Mouse (Mus musculus) midbrain, postnatal 0 days (tissue): ENCODE measurements around the gene Fbxl20. TPM values are rescaled to one million over a fixed set of nuclear protein-coding genes. Genes with fewer than 3 reads are reported as not detected.

Experiments used
- ATAC-seq: fragments of 200-750 bp; cut with Nextera tagmentation; 2 replicates; pipeline ENCODE4 v1.8.0; 2017; ENCODE audit warnings: moderate number of reproducible peaks, mild to moderate bottlenecking, moderate TSS enrichment, moderate library complexity; ENCODE audit not compliant: low FRiP score
- DNase-seq: peaks from one replicate; pipeline ENCODE4 v3.0.0-alpha.2; 2015; ENCODE audit warnings: low spot score
- H3K27ac ChIP-seq: fragments of 300-500 bp; sonication (generic); 2 replicates; pipeline ENCODE4 v1.5.1; 2014; ENCODE audit warnings: low read depth, mild to moderate bottlenecking, low read length, mixed read lengths
- H3K27me3 ChIP-seq: fragments of 300-500 bp; sonication (generic); 2 replicates; pipeline ENCODE4 v1.6.1; 2014; ENCODE audit warnings: low read length, control low read depth, mixed read lengths; ENCODE audit not compliant: insufficient read depth
- H3K36me3 ChIP-seq: fragments of 300-500 bp; sonication (generic); 2 replicates; pipeline ENCODE4 v1.6.1; 2014; ENCODE audit warnings: low read length, control low read depth, mixed read lengths; ENCODE audit not compliant: insufficient read depth
- H3K4me1 ChIP-seq: fragments of 300-500 bp; sonication (generic); 2 replicates; pipeline ENCODE4 v1.6.1; 2014; ENCODE audit warnings: mild to moderate bottlenecking, control low read depth, antibody characterized with exemption, low read length, mixed read lengths; ENCODE audit not compliant: insufficient read depth
- H3K4me2 ChIP-seq: fragments of 300-500 bp; sonication (generic); 2 replicates; pipeline ENCODE4 v1.6.1; 2014; ENCODE audit warnings: low read depth, mild to moderate bottlenecking, low read length, mixed read lengths; ENCODE audit not compliant: poor library complexity, severe bottlenecking
- H3K4me3 ChIP-seq: fragments of 300-500 bp; sonication (generic); 2 replicates; pipeline ENCODE4 v1.5.1; 2014; ENCODE audit warnings: low read depth, mild to moderate bottlenecking, low read length, moderate library complexity
- H3K9ac ChIP-seq: fragments of 300-500 bp; sonication (generic); replicated peaks from 2 replicates; pipeline ENCODE4 v1.6.1; 2014; ENCODE audit warnings: mild to moderate bottlenecking, low read length, moderate library complexity, mixed read lengths; ENCODE audit not compliant: poor library complexity, severe bottlenecking
- H3K9me3 ChIP-seq: fragments of 300-500 bp; sonication (generic); 2 replicates; pipeline ENCODE4 v1.6.1; 2016; ENCODE audit warnings: low read length, control low read depth
- CTCF ChIP-seq: IDR thresholded peaks from 2 replicates; pipeline ENCODE4 v1.5.1; 2016; ENCODE audit warnings: antibody characterized with exemption, mild to moderate bottlenecking
- WGBS: fragments of 180-500 bp; shearing (Covaris S2); extraction: QIAGEN DNeasy Blood & Tissue Kit; methylation state at CpG from one replicate; pipeline ENCODE4 v1.1.7; 2014; 5-methylcytosine and 5-hydroxymethylcytosine counted together
- polyA plus RNA-seq: library from polyadenylated mRNA; unstranded; fragments of >200 nt; fragmentation: Nextera tagmentation; extraction: Ambion mirVana; gene quantifications from 2 replicates; pipeline ENCODE4 v1.2.1, GENCODE M21; 2015
- total RNA-seq: library from RNA; depleted of rRNA; stranded (reverse); fragments of >200 nt; gene quantifications from 2 replicates; pipeline ENCODE4 v1.2.3, GENCODE M21; 2014

The Fbxl20 gene
- total and polyA plus RNA-seq, 2 experiments from 2014 or later = 16.3 to 24.0 TPM

DNA sequence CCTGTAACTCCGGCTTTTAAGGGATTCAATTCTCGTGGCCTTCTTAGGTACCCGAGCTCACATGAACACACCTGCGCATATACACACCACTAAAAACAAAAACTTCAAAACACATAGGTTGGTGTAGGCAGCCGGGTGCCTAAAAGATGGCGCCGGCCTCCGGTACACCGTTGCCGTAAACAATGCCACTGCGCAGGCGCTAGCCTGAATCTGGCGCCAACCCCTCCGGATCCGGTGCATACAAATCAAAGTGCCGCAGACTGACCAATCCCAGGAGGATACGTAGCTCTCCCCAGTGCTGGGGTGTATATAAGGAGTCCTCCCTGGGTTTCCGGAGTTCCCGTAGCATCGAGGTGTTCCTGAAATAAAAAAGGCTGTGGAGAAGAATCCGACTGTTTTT is 82.9 kb downstream of the Fbxl20 start:
- ATAC-seq = no peak
- no peak for TF ChIP-seq CTCF

DNA sequence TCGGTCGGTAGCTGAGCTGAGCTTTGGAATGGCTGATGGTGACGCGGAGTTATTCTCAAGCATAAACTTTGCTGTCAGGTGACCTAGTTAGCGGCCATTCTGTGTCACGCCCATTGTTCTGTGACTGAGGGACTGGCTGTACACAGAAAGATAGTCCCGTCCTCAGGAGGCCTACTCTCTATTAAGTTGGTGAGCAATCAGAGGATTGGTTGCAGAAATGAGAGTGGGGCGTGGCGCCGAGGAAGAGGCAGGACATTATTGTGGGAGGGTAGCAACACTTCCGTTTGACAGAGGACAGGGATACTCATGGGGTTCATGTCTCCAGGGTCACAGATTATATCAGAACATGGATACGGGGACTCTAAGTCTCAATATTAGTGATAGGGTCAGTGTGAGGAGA is 84.0 kb downstream of the Fbxl20 start:
- Histone ChIP-seq H3K27ac (no peak overlapping the region), H3K4me3 (no peak overlapping the region), H3K9ac (no peak overlapping the region), H3K9me3 (no peaks in the 10 kb centered on the region), H3K4me2 (no peak overlapping the region), H3K36me3 (no peaks in the 10 kb centered on the region), H3K27me3 (no peaks in the 10 kb centered on the region), H3K4me1 (no peaks in the 10 kb centered on the region)
- WGBS = 91% methylated on average over 12 of the region's 12 CpGs
- no peak for ATAC-seq
- no peak for TF ChIP-seq CTCF
- DNase-seq = no peak

More for the DNA sequence above, 82.9 kb downstream of the Fbxl20 start:
- Histone ChIP-seq H3K27me3 (no peaks in the 10 kb centered on the region), H3K27ac (no peak overlapping the region), H3K9ac (no peak overlapping the region), H3K9me3 (no peaks in the 10 kb centered on the region), H3K4me3 (no peak overlapping the region), H3K4me1 (no peaks in the 10 kb centered on the region), H3K4me2 (no peak overlapping the region), H3K36me3 (no peaks in the 10 kb centered on the region)
- no peak for DNase-seq
- WGBS = 96% methylated on average over 21 of the region's 21 CpGs

DNA sequence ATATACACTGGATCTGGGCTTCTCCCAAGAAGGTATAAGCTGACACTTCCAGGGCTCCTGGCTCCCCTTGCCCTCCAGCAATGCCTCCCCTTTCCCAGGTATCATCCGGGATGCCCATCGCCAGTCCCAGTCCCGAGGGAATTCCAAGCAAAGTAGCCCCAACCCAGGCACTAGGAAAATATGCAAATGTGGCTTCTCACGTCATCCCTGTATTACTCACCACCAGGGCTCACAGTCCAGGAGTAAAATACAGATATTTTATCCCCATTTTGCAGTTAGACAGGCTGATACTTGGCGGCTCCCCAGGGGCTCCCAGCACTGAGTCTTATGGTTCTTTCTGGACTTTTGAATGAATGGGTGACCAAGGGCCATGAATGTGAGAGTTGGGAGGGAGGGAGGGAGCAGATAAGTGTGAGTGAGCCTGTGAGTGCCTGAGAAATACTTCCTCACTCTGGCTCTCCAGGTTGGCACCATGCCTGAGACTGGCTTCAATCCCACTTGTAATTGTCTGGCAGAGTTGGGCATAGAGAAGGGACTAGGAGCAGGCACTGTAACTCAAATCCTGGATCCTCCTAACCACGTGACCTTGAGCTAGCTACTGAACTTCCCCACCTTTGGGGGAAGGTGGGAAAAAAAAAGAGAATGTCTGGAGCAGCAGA is 88.2 kb downstream of the Fbxl20 start:
- Histone ChIP-seq H3K4me1 (no peaks in the 10 kb centered on the region), H3K9me3 (no peaks in the 10 kb centered on the region), H3K4me3 (no peak overlapping the region), H3K27me3 (no peaks in the 10 kb centered on the region), H3K4me2 (no peak overlapping the region), H3K27ac (no peak overlapping the region), H3K9ac (no peak overlapping the region), H3K36me3 (no peaks in the 10 kb centered on the region)
- WGBS = 64% methylated on average over 6 of the region's 6 CpGs
- no peak for DNase-seq
- no peak for TF ChIP-seq CTCF
- no peak for ATAC-seq

DNA sequence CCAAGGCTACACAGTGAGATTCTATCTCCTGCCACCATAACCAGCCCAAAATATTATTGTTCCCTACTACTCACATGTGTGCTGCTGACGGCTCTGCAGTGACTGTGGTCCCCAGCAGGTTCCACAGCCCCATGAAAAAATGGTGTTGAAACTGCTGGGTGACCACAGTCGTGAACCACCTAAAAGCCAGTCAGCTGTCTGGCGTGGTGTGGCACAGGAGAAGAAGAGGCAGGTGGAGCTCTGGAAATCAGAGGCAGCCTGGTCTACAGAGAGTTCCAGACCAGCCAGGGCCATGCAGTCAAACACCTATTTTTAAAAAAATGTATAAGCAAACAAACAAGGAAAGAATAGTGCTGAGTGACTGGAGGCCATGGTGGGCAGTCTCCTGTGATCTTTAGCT is 88.8 kb downstream of the Fbxl20 start:
- Histone ChIP-seq H3K27me3 (no peaks in the 10 kb centered on the region), H3K36me3 (no peaks in the 10 kb centered on the region), H3K4me3 (no peak overlapping the region), H3K9ac (no peak overlapping the region), H3K4me1 (no peaks in the 10 kb centered on the region), H3K27ac (no peak overlapping the region), H3K9me3 (no peaks in the 10 kb centered on the region), H3K4me2 (no peak overlapping the region)
- DNase-seq (no peak), ATAC-seq (no peak)
- no peak for TF ChIP-seq CTCF
- 70% methylated on average over 3 of the region's 3 CpGs for WGBS

GRCm38 (mm10) chr11:98060104-98060692 is 90.0 kb downstream of the Fbxl20 start:
- WGBS = 74% methylated on average over 5 of the region's 5 CpGs
- Histone ChIP-seq H3K27me3 (no peaks in the 10 kb centered on the region), H3K9me3 (no peaks in the 10 kb centered on the region), H3K4me2 (no peak overlapping the region), H3K4me3 (no peak overlapping the region), H3K9ac (peak overlapping the region; percentile 19; the same call in 1 of the 2 replicates), H3K27ac (no peak overlapping the region), H3K4me1 (no peaks in the 10 kb centered on the region), H3K36me3 (no peaks in the 10 kb centered on the region)
- no peak for TF ChIP-seq CTCF
- ATAC-seq (no peak), DNase-seq (no peak)

DNA sequence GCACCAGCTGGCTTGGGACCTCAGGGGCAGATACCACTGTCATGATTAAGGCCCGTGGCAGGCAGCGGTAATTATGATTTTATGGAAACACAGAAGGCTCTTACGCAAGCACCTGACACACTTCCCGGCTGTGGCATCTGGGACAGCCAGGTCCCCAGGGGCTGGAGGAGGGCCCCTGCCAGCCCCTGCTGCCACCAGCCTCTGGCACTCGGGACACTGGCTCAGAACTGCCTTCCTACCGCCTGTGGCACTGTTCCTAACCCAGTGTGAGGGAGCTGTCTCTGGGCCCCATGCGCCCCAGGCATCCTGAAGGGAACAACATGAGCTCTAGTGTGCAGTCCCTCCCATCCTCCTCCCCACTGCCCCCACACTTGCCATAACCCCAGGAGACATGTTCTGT is 90.5 kb downstream of the Fbxl20 start:
- DNase-seq (no peak), ATAC-seq (no peak)

More for the DNA sequence above, 90.5 kb downstream of the Fbxl20 start:
- Histone ChIP-seq H3K4me2 (no peak overlapping the region), H3K9ac (peak overlapping the region; percentile 19; the same call in 1 of the 2 replicates), H3K9me3 (no peaks in the 10 kb centered on the region), H3K36me3 (no peaks in the 10 kb centered on the region), H3K27ac (no peak overlapping the region), H3K4me3 (no peak overlapping the region), H3K27me3 (no peaks in the 10 kb centered on the region), H3K4me1 (no peaks in the 10 kb centered on the region)
- 47% methylated on average over 7 of the region's 7 CpGs for WGBS
- no peak for TF ChIP-seq CTCF
